Mouse (Mus musculus): ENCODE measurements around the gene Tns3.

GRCm38 (mm10) chr11:8496686-8497085, 167.6 kb downstream of the Tns3 start:
- no peak for TF ChIP-seq CTCF (IDR thresholded peaks at IDR 0.05; ENCODE audit: extremely low read depth, insufficient read depth, low read length)
- TF ChIP-seq POLR2A (IDR thresholded peaks at IDR 0.05; ENCODE audit: extremely low read depth, insufficient read depth, low read length), result no peak
